Mouse (Mus musculus): ENCODE results near the gene Fli1. TPM values are rescaled to one million over a fixed set of nuclear protein-coding genes. Genes with fewer than 3 reads are reported as not detected.

Gene Fli1
- polyA plus RNA-seq, 1 experiment from 2014 or later = 22.8 TPM

- WGBS = 82% methylated on average over 7 of the region's 7 CpGs
- H3K36me3 ChIP-seq (ENCODE audit: control insufficient read depth, insufficient read depth, low read length) = no peaks in the 10 kb centered on the region
- H3K4me2 ChIP-seq (ENCODE audit: low read depth) = no peak overlapping the region
- no peaks in the 10 kb centered on the region for H3K4me1 ChIP-seq (ENCODE audit: control insufficient read depth, insufficient read depth, low read length)
- no peak overlapping the region for H3K27ac ChIP-seq (ENCODE audit: low read depth, low read length)
- ATAC-seq (ENCODE audit: insufficient read depth, low FRiP score, low TSS enrichment) (no peak), DNase-seq (ENCODE audit: low spot score) (no peak)
- no peaks in the 10 kb centered on the region for H3K27me3 ChIP-seq (ENCODE audit: control insufficient read depth, insufficient read depth, low read length)
- H3K9me3 ChIP-seq (ENCODE audit: control insufficient read depth, low read length) = no peaks in the 10 kb centered on the region
- H3K9ac ChIP-seq (ENCODE audit: low read length) = no peak overlapping the region
- no peak overlapping the region for H3K4me3 ChIP-seq (ENCODE audit: low read depth, low read length)
These were observed 37.1 kb downstream of the Fli1 start for GRCm38 (mm10) chr9:32505460-32506075.

- no peak overlapping the region for H3K27ac ChIP-seq (ENCODE audit: low read depth, low read length)
- no peak overlapping the region for H3K9ac ChIP-seq (ENCODE audit: low read length)
- no peaks in the 10 kb centered on the region for H3K27me3 ChIP-seq (ENCODE audit: control insufficient read depth, insufficient read depth, low read length)
- H3K4me3 ChIP-seq (ENCODE audit: low read depth, low read length) = no peak overlapping the region
- no peak for DNase-seq (ENCODE audit: low spot score)
- H3K4me1 ChIP-seq (ENCODE audit: control insufficient read depth, insufficient read depth, low read length) = no peaks in the 10 kb centered on the region
- H3K4me2 ChIP-seq (ENCODE audit: low read depth) = no peak overlapping the region
- no peaks in the 10 kb centered on the region for H3K9me3 ChIP-seq (ENCODE audit: control insufficient read depth, low read length)
- no peaks in the 10 kb centered on the region for H3K36me3 ChIP-seq (ENCODE audit: control insufficient read depth, insufficient read depth, low read length)
- no peak for ATAC-seq (ENCODE audit: insufficient read depth, low FRiP score, low TSS enrichment)
- 66% methylated on average over 11 of the region's 11 CpGs for WGBS
These were observed 38.6 kb downstream of the Fli1 start for GRCm38 (mm10) chr9:32503995-32504451.

GRCm38 (mm10) chr9:32503423-32503822, 39.2 kb downstream of the Fli1 start:
- DNase-seq (ENCODE audit: low spot score) (no peak), ATAC-seq (ENCODE audit: insufficient read depth, low FRiP score, low TSS enrichment) (no peak)
- Histone ChIP-seq H3K27me3 (ENCODE audit: control insufficient read depth, insufficient read depth, low read length) (no peaks in the 10 kb centered on the region), H3K9ac (ENCODE audit: low read length) (no peak overlapping the region), H3K4me1 (ENCODE audit: control insufficient read depth, insufficient read depth, low read length) (no peaks in the 10 kb centered on the region), H3K27ac (ENCODE audit: low read depth, low read length) (no peak overlapping the region), H3K4me2 (ENCODE audit: low read depth) (no peak overlapping the region), H3K36me3 (ENCODE audit: control insufficient read depth, insufficient read depth, low read length) (no peaks in the 10 kb centered on the region), H3K9me3 (ENCODE audit: control insufficient read depth, low read length) (no peaks in the 10 kb centered on the region), H3K4me3 (ENCODE audit: low read depth, low read length) (no peak overlapping the region)
- 72% methylated on average over 4 of the region's 4 CpGs for WGBS

GRCm38 (mm10) chr9:32502256-32503010, 40.2 kb downstream of the Fli1 start:
- Histone ChIP-seq H3K4me3 (ENCODE audit: low read depth, low read length) (no peak overlapping the region), H3K4me2 (ENCODE audit: low read depth) (no peak overlapping the region), H3K27ac (ENCODE audit: low read depth, low read length) (no peak overlapping the region), H3K36me3 (ENCODE audit: control insufficient read depth, insufficient read depth, low read length) (no peaks in the 10 kb centered on the region), H3K9me3 (ENCODE audit: control insufficient read depth, low read length) (no peaks in the 10 kb centered on the region), H3K4me1 (ENCODE audit: control insufficient read depth, insufficient read depth, low read length) (no peaks in the 10 kb centered on the region), H3K27me3 (ENCODE audit: control insufficient read depth, insufficient read depth, low read length) (no peaks in the 10 kb centered on the region), H3K9ac (ENCODE audit: low read length) (no peak overlapping the region)
- no peak for DNase-seq (ENCODE audit: low spot score)
- 83% methylated on average over 11 of the region's 11 CpGs for WGBS
- ATAC-seq (ENCODE audit: insufficient read depth, low FRiP score, low TSS enrichment) = no peak

- H3K4me1 ChIP-seq (ENCODE audit: control insufficient read depth, insufficient read depth, low read length) = peaks cover under 1% of the 10 kb centered on the region; the same call in 1 of the 2 replicates
- H3K36me3 ChIP-seq (ENCODE audit: control insufficient read depth, insufficient read depth, low read length) = no peaks in the 10 kb centered on the region
- no peaks in the 10 kb centered on the region for H3K9me3 ChIP-seq (ENCODE audit: control insufficient read depth, low read length)
- H3K4me2 ChIP-seq (ENCODE audit: low read depth) = no peak overlapping the region
- ATAC-seq (ENCODE audit: insufficient read depth, low FRiP score, low TSS enrichment) = no peak
- no peak overlapping the region for H3K9ac ChIP-seq (ENCODE audit: low read length)
- 85% methylated on average over 8 of the region's 8 CpGs for WGBS
- H3K27me3 ChIP-seq (ENCODE audit: control insufficient read depth, insufficient read depth, low read length) = no peaks in the 10 kb centered on the region
- no peak overlapping the region for H3K4me3 ChIP-seq (ENCODE audit: low read depth, low read length)
- H3K27ac ChIP-seq (ENCODE audit: low read depth, low read length) = no peak overlapping the region
- DNase-seq (ENCODE audit: low spot score) = no peak
These were observed 41.8 kb downstream of the Fli1 start for GRCm38 (mm10) chr9:32500886-32501285.

GRCm38 (mm10) chr9:32500063-32500462, 42.6 kb downstream of the Fli1 start:
- WGBS = 76% methylated on average over 5 of the region's 5 CpGs
- no peaks in the 10 kb centered on the region for H3K27me3 ChIP-seq (ENCODE audit: control insufficient read depth, insufficient read depth, low read length)
- no peak for DNase-seq (ENCODE audit: low spot score)

GRCm38 (mm10) chr9:32499469-32499868, 43.2 kb downstream of the Fli1 start:
- Histone ChIP-seq H3K27me3 (ENCODE audit: control insufficient read depth, insufficient read depth, low read length) (no peaks in the 10 kb centered on the region), H3K4me3 (ENCODE audit: low read depth, low read length) (no peak overlapping the region), H3K9me3 (ENCODE audit: control insufficient read depth, low read length) (no peaks in the 10 kb centered on the region), H3K36me3 (ENCODE audit: control insufficient read depth, insufficient read depth, low read length) (no peaks in the 10 kb centered on the region), H3K27ac (ENCODE audit: low read depth, low read length) (no peak overlapping the region), H3K9ac (ENCODE audit: low read length) (no peak overlapping the region), H3K4me2 (ENCODE audit: low read depth) (no peak overlapping the region), H3K4me1 (ENCODE audit: control insufficient read depth, insufficient read depth, low read length) (peaks cover 11% of the 10 kb centered on the region; the same call in 1 of the 2 replicates)
- 65% methylated on average over 6 of the region's 6 CpGs for WGBS
- ATAC-seq (ENCODE audit: insufficient read depth, low FRiP score, low TSS enrichment) (no peak), DNase-seq (ENCODE audit: low spot score) (no peak)

More at GRCm38 (mm10) chr9:32500063-32500462, 42.6 kb downstream of the Fli1 start:
- Histone ChIP-seq H3K9ac (ENCODE audit: low read length) (no peak overlapping the region), H3K4me3 (ENCODE audit: low read depth, low read length) (no peak overlapping the region), H3K9me3 (ENCODE audit: control insufficient read depth, low read length) (no peaks in the 10 kb centered on the region), H3K27ac (ENCODE audit: low read depth, low read length) (no peak overlapping the region), H3K36me3 (ENCODE audit: control insufficient read depth, insufficient read depth, low read length) (no peaks in the 10 kb centered on the region), H3K4me2 (ENCODE audit: low read depth) (no peak overlapping the region), H3K4me1 (ENCODE audit: control insufficient read depth, insufficient read depth, low read length) (peaks cover 6% of the 10 kb centered on the region; the same call in 1 of the 2 replicates)
- no peak for ATAC-seq (ENCODE audit: insufficient read depth, low FRiP score, low TSS enrichment)

- H3K9ac ChIP-seq (ENCODE audit: low read length) = no peak overlapping the region; the same call in 1 of the 2 replicates
- H3K27ac ChIP-seq (ENCODE audit: low read depth, low read length) = 0 out of 2 replicates have a peak overlapping the region, but pooled peaks have one; percentile 15
- no peaks in the 10 kb centered on the region for H3K27me3 ChIP-seq (ENCODE audit: control insufficient read depth, insufficient read depth, low read length)
- peaks cover 12% of the 10 kb centered on the region; the same call in 1 of the 2 replicates for H3K4me1 ChIP-seq (ENCODE audit: control insufficient read depth, insufficient read depth, low read length)
- no peak overlapping the region for H3K4me2 ChIP-seq (ENCODE audit: low read depth)
- H3K36me3 ChIP-seq (ENCODE audit: control insufficient read depth, insufficient read depth, low read length) = no peaks in the 10 kb centered on the region
- DNase-seq (ENCODE audit: low spot score) = peak; percentile 30
- no peak overlapping the region for H3K4me3 ChIP-seq (ENCODE audit: low read depth, low read length)
- ATAC-seq (ENCODE audit: insufficient read depth, low FRiP score, low TSS enrichment) = no peak
- 33% methylated on average over 7 of the region's 7 CpGs for WGBS
- H3K9me3 ChIP-seq (ENCODE audit: control insufficient read depth, low read length) = no peaks in the 10 kb centered on the region
These were observed 47.0 kb downstream of the Fli1 start for GRCm38 (mm10) chr9:32495643-32495997.
